Mouse (Mus musculus): ENCODE data around the gene Rpl23. TPM values are rescaled to one million over a fixed set of nuclear protein-coding genes. Genes with fewer than 3 reads are reported as not detected.
A peak's percentile ranks its signal among the peaks of the same experiment; 100 is the strongest.

The Rpl23 gene
- polyA plus RNA-seq, 1 experiment from 2014 or later: 449 TPM

- H3K4me3 ChIP-seq: no peak overlapping the region
These were observed 12.5 kb downstream of the Rpl23 start for GRCm38 (mm10) chr11:97769704-97770103.

GRCm38 (mm10) chr11:97766154-97766881 is 15.9 kb downstream of the Rpl23 start, which contains the start of gene Cwc25:
Gene Cwc25 (minus strand): TSS chr11:97766556.
- Histone ChIP-seq H3K4me3 (peak within 1 kb of the TSS; percentile 98), H3K27ac (peak within 1 kb of the TSS; percentile 89), H3K36me3 (replicated peaks) (peaks cover 32% of the 10 kb centered on the region), H3K27me3 (ENCODE audit: poor library complexity, severe bottlenecking) (no peaks in the 10 kb centered on the region), H3K9me3 (no peaks in the 10 kb centered on the region), H3K4me1 (peaks cover 20% of the 10 kb centered on the region)
- under 1% methylated on average over 38 of the region's 38 CpGs for WGBS
- DNase-seq (ENCODE audit: extremely low spot score, low spot score): peak; percentile 96

More at GRCm38 (mm10) chr11:97769704-97770103, 12.5 kb downstream of the Rpl23 start:
- no peak for DNase-seq (ENCODE audit: extremely low spot score, low spot score)
- H3K9me3 ChIP-seq: no peaks in the 10 kb centered on the region
- 36% methylated on average over 2 of the region's 2 CpGs for WGBS
- peaks cover 5% of the 10 kb centered on the region for H3K36me3 ChIP-seq (replicated peaks)
- no peak overlapping the region for H3K27ac ChIP-seq
- peaks cover 20% of the 10 kb centered on the region for H3K4me1 ChIP-seq
- no peaks in the 10 kb centered on the region for H3K27me3 ChIP-seq (ENCODE audit: poor library complexity, severe bottlenecking)

- no peak overlapping the region for H3K27ac ChIP-seq
- H3K4me1 ChIP-seq: peaks cover 16% of the 10 kb centered on the region
- DNase-seq (ENCODE audit: extremely low spot score, low spot score): no peak
- no peaks in the 10 kb centered on the region for H3K9me3 ChIP-seq
- peaks cover 75% of the 10 kb centered on the region for H3K36me3 ChIP-seq (replicated peaks)
- no peaks in the 10 kb centered on the region for H3K27me3 ChIP-seq (ENCODE audit: poor library complexity, severe bottlenecking)
- H3K4me3 ChIP-seq: no peak overlapping the region
These were observed 20.6 kb downstream of the Rpl23 start for GRCm38 (mm10) chr11:97761638-97762037.

- WGBS: 90% methylated on average over 6 of the region's 6 CpGs
- H3K36me3 ChIP-seq (replicated peaks): peaks cover 93% of the 10 kb centered on the region
- no peaks in the 10 kb centered on the region for H3K27me3 ChIP-seq (ENCODE audit: poor library complexity, severe bottlenecking)
- H3K9me3 ChIP-seq: no peaks in the 10 kb centered on the region
- no peak overlapping the region for H3K27ac ChIP-seq
- no peak for DNase-seq (ENCODE audit: extremely low spot score, low spot score)
- H3K4me1 ChIP-seq: no peaks in the 10 kb centered on the region
- H3K4me3 ChIP-seq: no peak overlapping the region
These were observed 23.3 kb downstream of the Rpl23 start for GRCm38 (mm10) chr11:97758942-97759341.

GRCm38 (mm10) chr11:97758125-97758524 is 24.1 kb downstream of the Rpl23 start:
- no peak overlapping the region for H3K4me3 ChIP-seq
- H3K27me3 ChIP-seq (ENCODE audit: poor library complexity, severe bottlenecking): no peaks in the 10 kb centered on the region
- DNase-seq (ENCODE audit: extremely low spot score, low spot score): no peak
- no peaks in the 10 kb centered on the region for H3K4me1 ChIP-seq
- H3K27ac ChIP-seq: no peak overlapping the region
- H3K36me3 ChIP-seq (replicated peaks): peaks cover 94% of the 10 kb centered on the region
- H3K9me3 ChIP-seq: no peaks in the 10 kb centered on the region
- 94% methylated on average over 1 of the region's 1 CpGs for WGBS

- Histone ChIP-seq H3K4me3 (no peak overlapping the region), H3K27ac (no peak overlapping the region), H3K27me3 (ENCODE audit: poor library complexity, severe bottlenecking) (no peaks in the 10 kb centered on the region), H3K9me3 (peaks cover 5% of the 10 kb centered on the region; the same call in 1 of the 2 replicates), H3K36me3 (replicated peaks) (peaks cover 97% of the 10 kb centered on the region), H3K4me1 (no peaks in the 10 kb centered on the region)
- no peak for DNase-seq (ENCODE audit: extremely low spot score, low spot score)
- 93% methylated on average over 8 of the region's 8 CpGs for WGBS
These were observed 29.0 kb downstream of the Rpl23 start for GRCm38 (mm10) chr11:97753277-97753676.

- Histone ChIP-seq H3K27ac (no peak overlapping the region), H3K36me3 (replicated peaks) (peaks cover 76% of the 10 kb centered on the region), H3K4me1 (peaks cover 13% of the 10 kb centered on the region), H3K27me3 (ENCODE audit: poor library complexity, severe bottlenecking) (no peaks in the 10 kb centered on the region), H3K9me3 (peaks cover 5% of the 10 kb centered on the region; the same call in 1 of the 2 replicates), H3K4me3 (no peak overlapping the region)
- 90% methylated on average over 5 of the region's 5 CpGs for WGBS
- DNase-seq (ENCODE audit: extremely low spot score, low spot score): no peak
These were observed 33.7 kb downstream of the Rpl23 start for GRCm38 (mm10) chr11:97748496-97748895.

- H3K27ac ChIP-seq: no peak overlapping the region
- H3K36me3 ChIP-seq (replicated peaks): peaks cover 69% of the 10 kb centered on the region
- 93% methylated on average over 8 of the region's 8 CpGs for WGBS
- H3K9me3 ChIP-seq: peaks cover 5% of the 10 kb centered on the region; the same call in 1 of the 2 replicates
- H3K27me3 ChIP-seq (ENCODE audit: poor library complexity, severe bottlenecking): no peaks in the 10 kb centered on the region
- no peak for DNase-seq (ENCODE audit: extremely low spot score, low spot score)
- H3K4me1 ChIP-seq: peaks cover 20% of the 10 kb centered on the region
- H3K4me3 ChIP-seq: no peak overlapping the region
These were observed 34.5 kb downstream of the Rpl23 start for GRCm38 (mm10) chr11:97747773-97748172.

- whole genome bisulfite sequencing: 14% methylated on average over 13 of the region's 13 CpGs
- DNase-seq (ENCODE audit: extremely low spot score, low spot score): no peak
- peak overlapping the region; percentile 90 for H3K4me3 ChIP-seq
- H3K4me1 ChIP-seq: peaks cover 31% of the 10 kb centered on the region
- H3K27ac ChIP-seq: peak overlapping the region; percentile 99
- no peaks in the 10 kb centered on the region for H3K9me3 ChIP-seq
- peaks cover 46% of the 10 kb centered on the region for H3K36me3 ChIP-seq (replicated peaks)
- no peaks in the 10 kb centered on the region for H3K27me3 ChIP-seq (ENCODE audit: poor library complexity, severe bottlenecking)
These were observed 36.9 kb downstream of the Rpl23 start for GRCm38 (mm10) chr11:97745331-97745721.

- peak overlapping the region; percentile 90 for H3K4me3 ChIP-seq
- peaks cover 41% of the 10 kb centered on the region for H3K36me3 ChIP-seq (replicated peaks)
- peak; percentile 98 for DNase-seq (ENCODE audit: extremely low spot score, low spot score)
- H3K27me3 ChIP-seq (ENCODE audit: poor library complexity, severe bottlenecking): no peaks in the 10 kb centered on the region
- peak overlapping the region; percentile 99 for H3K27ac ChIP-seq
- H3K9me3 ChIP-seq: no peaks in the 10 kb centered on the region
- peaks cover 36% of the 10 kb centered on the region for H3K4me1 ChIP-seq
- WGBS: under 1% methylated on average over 27 of the region's 57 CpGs
These were observed 37.4 kb downstream of the Rpl23 start for GRCm38 (mm10) chr11:97744718-97745330.

GRCm38 (mm10) chr11:97744063-97744717 is 38.0 kb downstream of the Rpl23 start, which contains the start of gene Pip4k2b:
Gene Pip4k2b (minus strand): TSS chr11:97744704.
- peak within 1 kb of the TSS; percentile 99 for H3K27ac ChIP-seq
- peak within 1 kb of the TSS; percentile 90 for H3K4me3 ChIP-seq
- H3K27me3 ChIP-seq (ENCODE audit: poor library complexity, severe bottlenecking): no peaks in the 10 kb centered on the region
- DNase-seq (ENCODE audit: extremely low spot score, low spot score): no peak
- H3K4me1 ChIP-seq: peaks cover 37% of the 10 kb centered on the region
- H3K36me3 ChIP-seq (replicated peaks): peaks cover 36% of the 10 kb centered on the region
- WGBS: under 1% methylated on average over 62 of the region's 63 CpGs
- H3K9me3 ChIP-seq: no peaks in the 10 kb centered on the region

GRCm38 (mm10) chr11:97743423-97743822 is 38.8 kb downstream of the Rpl23 start:
- no peak for DNase-seq (ENCODE audit: extremely low spot score, low spot score)
- H3K4me1 ChIP-seq: peaks cover 37% of the 10 kb centered on the region
- H3K36me3 ChIP-seq (replicated peaks): peaks cover 29% of the 10 kb centered on the region
- no peaks in the 10 kb centered on the region for H3K27me3 ChIP-seq (ENCODE audit: poor library complexity, severe bottlenecking)
- no peaks in the 10 kb centered on the region for H3K9me3 ChIP-seq
- 60% methylated on average over 9 of the region's 9 CpGs for WGBS
- H3K4me3 ChIP-seq: peak overlapping the region; percentile 90
- H3K27ac ChIP-seq: peak overlapping the region; percentile 99
